Mouse (Mus musculus) cerebellum, postnatal 4 days (tissue): Measurements from ENCODE around the gene Gm3880.
"Not testable (repeated sequence)": the region's sequence is repeated elsewhere in the genome, so short reads cannot be mapped to it uniquely, and the experiment has no call there.

Experiments used
- DNase-seq, 2 experiments: peaks; one replicate each; pipeline ENCODE4 v3.0.0; 2022; ENCODE audit warnings: low spot score in 2 of 2, mixed read lengths in 1 of 2

The Gm3880 gene

GRCm38 (mm10) chrX:102686872-102687271, at the start of gene Gm3880:
Gene Gm3880, minus strand, starts transcription at chrX:102686972.
- DNase-seq = not testable (repeated sequence)

GRCm38 (mm10) chrX:102724226-102724625, 37.5 kb upstream of the Gm3880 start:
- not testable (repeated sequence) for DNase-seq

DNA sequence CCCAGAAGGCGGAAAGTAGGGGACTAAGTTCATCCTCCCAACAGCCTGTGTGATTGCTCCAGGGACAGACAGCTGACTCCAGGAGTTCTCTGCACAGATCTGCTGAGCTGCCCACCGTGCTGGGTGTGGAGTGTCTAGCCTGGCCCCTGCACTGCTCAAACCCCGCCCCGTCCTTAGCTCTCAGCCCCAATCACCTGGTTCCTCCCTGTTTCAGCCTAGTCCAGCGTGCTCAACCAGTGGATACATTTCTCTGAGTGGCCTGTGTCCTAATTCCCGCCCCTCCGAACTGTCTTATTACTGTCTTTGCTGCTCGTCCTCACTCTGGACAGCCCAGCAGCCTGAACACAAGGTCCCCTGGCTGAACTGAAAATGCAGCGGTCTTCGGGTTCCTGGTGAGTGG, 20.8 kb upstream of the Gm3880 start, which contains the start of the genes Gm9112 and Dmrtc1b:
Gene Gm9112, minus strand, starts transcription at position 101 of the 400 bp plus-strand sequence.
Gene Dmrtc1b, plus strand, starts transcription at position 331 of the 400 bp plus-strand sequence.
- DNase-seq = not testable (repeated sequence)

- DNase-seq = not testable (repeated sequence)
Measured at GRCm38 (mm10) chrX:102700636-102701035, 13.9 kb upstream of the Gm3880 start.

DNA sequence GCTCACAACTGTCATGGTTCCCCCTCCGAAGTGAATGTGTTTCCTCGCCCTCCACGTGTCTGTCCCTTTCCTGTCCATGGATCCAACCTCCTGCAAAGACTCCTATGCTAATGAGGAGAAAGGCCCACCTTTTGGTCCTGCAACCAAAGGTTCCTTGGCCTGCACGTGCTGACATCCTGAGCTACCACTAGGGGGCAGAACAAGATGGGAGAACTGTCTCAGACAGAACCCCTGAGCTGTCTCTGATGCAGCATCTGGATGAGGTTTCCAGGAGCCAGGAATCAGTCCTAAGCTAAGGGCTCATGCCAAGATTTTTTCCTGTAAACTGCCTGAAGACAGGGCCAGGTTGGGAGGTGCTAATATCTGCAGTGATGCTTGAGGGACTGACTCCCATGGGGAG, 2.5 kb upstream of the Gm3880 start:
- DNase-seq = peak; percentile 18 to 32

GRCm38 (mm10) chrX:102684706-102685105, 2.1 kb downstream of the Gm3880 start:
- DNase-seq = not testable (repeated sequence)

DNA sequence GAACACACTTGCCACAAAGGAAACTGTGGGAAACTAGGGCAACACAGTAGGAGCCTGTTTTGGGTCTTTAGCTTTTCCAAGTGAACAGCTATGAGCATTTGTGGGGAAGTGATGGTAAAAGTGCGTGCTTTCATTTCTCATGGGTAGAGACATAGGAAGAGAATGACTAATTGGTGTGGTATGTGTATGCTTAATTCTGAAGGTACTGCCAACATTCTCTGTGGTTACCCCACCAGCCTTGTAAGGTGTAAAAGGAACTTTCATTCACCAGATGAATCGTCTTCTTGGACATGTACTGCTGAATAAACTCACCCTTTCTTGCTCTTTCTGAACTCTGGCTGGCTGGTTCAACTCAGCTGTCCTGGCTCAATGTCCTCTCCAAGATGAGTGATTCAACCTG, 20.1 kb downstream of the Gm3880 start:
- DNase-seq = no peak

- DNase-seq = no peak
Measured at GRCm38 (mm10) chrX:102660712-102661111, 26.1 kb downstream of the Gm3880 start.

DNA sequence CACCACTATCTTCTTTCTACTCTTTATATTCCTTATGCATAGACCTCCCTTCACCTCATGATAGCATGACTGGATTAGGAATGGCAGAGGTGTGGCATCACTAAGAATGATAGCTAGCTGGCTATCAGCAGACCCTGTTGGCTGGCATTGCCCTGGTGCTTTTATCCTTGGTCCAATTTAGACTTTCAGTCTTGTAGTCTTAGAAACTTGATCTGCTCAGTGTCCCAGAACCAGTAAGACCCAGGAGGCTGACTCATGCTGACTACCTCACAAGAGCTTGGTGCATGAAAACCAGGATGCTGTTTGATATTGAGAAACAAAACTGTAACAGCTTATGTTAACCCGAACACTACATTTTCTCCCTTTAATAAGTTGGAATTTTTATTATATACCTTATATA, 41.1 kb downstream of the Gm3880 start:
- no peak for DNase-seq

DNA sequence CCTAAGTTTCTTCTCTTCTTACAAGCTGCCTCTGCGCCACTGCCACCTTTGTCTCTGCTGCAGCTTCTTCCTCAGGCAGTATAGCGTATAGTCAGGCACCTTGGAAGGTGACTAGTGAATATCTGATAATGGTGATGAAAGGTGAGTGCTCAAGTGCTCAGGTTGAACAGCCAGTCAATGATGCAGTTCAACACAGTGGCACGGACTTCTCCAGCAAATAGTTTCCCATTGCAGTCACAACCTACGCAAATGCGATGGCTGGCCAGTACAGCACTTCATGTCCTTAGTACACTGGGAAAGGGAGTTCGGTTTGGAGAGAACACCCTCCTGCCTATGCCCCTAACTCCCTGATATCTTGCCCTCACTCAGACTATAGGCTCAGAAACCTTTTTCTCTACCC, 41.6 kb downstream of the Gm3880 start:
- DNase-seq = no peak

- DNase-seq = no peak
Measured at GRCm38 (mm10) chrX:102644573-102644951, 42.2 kb downstream of the Gm3880 start.

GRCm38 (mm10) chrX:102643823-102644572, 42.8 kb downstream of the Gm3880 start, which contains the start of gene Phka1:
Gene Phka1, minus strand, starts transcription at chrX:102644246.
- peak; percentile 28 to 61 for DNase-seq
